Mouse (Mus musculus) heart, postnatal 36 days (tissue): ENCODE measurements around the gene Olfr1129. TPM values are rescaled to one million over a fixed set of nuclear protein-coding genes. Genes with fewer than 3 reads are reported as not detected.
"Not testable (repeated sequence)": the region's sequence is repeated elsewhere in the genome, so short reads cannot be mapped to it uniquely, and the experiment has no call there.

Source experiments
- DNase-seq, 2 experiments: peaks; one replicate each; pipeline ENCODE4 v3.0.0; 2021 to 2022
- intact Hi-C: fragments of 180-260 bp; cut with DNase I; formaldehyde crosslinking; loops from one replicate; pipeline ENCODE4 v1.15.1; 2025
- total RNA-seq, 2 experiments: library from RNA; stranded (reverse); gene quantifications; 2 replicates each; pipeline ENCODE4 v1.2.3; 2021

Olfr1129 gene
- not detected for total RNA-seq

- DNase-seq, intact Hi-C loops: not testable (repeated sequence)
Measured at GRCm38 (mm10) chr2:87573602-87574001, at the start of gene Olfr1129. Gene Olfr1129, plus strand, starts transcription at chr2:87573902.

GRCm38 (mm10) chr2:87525899-87526616, 47.6 kb upstream of the Olfr1129 start:
- DNase-seq, intact Hi-C loops: not testable (repeated sequence)

GRCm38 (mm10) chr2:87531496-87531895, 42.2 kb upstream of the Olfr1129 start, which contains the start of gene Olfr153:
Gene Olfr153, plus strand, starts transcription at chr2:87531796.
- DNase-seq = no peak
- intact Hi-C loops = no loop called here

GRCm38 (mm10) chr2:87534826-87535225, 38.9 kb upstream of the Olfr1129 start:
- intact Hi-C loops = no loop called here
- DNase-seq = no peak

- intact Hi-C loops = no loop called here
- no peak for DNase-seq
Measured at GRCm38 (mm10) chr2:87545442-87545841, 28.3 kb upstream of the Olfr1129 start, which contains the start of gene Olfr1128. Gene Olfr1128, minus strand, starts transcription at chr2:87545542.

GRCm38 (mm10) chr2:87605912-87606311, 32.2 kb downstream of the Olfr1129 start, which contains the start of gene Olfr1130:
Gene Olfr1130, plus strand, starts transcription at chr2:87606212.
- intact Hi-C loops, DNase-seq: not testable (repeated sequence)

GRCm38 (mm10) chr2:87626804-87627203, 53.1 kb downstream of the Olfr1129 start, which contains the start of gene Olfr1131:
Gene Olfr1131, plus strand, starts transcription at chr2:87627104.
- DNase-seq = no peak
- intact Hi-C loops = no loop called here

Other genes starting within 250 kb of the Olfr1129 start
- gene Olfr1120, start 219.1 kb upstream of the Olfr1129 start, total RNA-seq = not detected
- not detected for gene Olfr1121, start 204.0 kb upstream of the Olfr1129 start, total RNA-seq
- gene Olfr1122, start 188.1 kb upstream of the Olfr1129 start, total RNA-seq = not detected
- not detected for gene Olfr1123, start 157.3 kb upstream of the Olfr1129 start, total RNA-seq
- gene Olfr1124, start 143.6 kb upstream of the Olfr1129 start, total RNA-seq = not detected
- not detected for gene Olfr1126, start 119.9 kb upstream of the Olfr1129 start, total RNA-seq
- not detected for gene Pramel7, start 76.8 kb upstream of the Olfr1129 start, total RNA-seq
- not detected for gene Pramel6, start 67.3 kb upstream of the Olfr1129 start, total RNA-seq
- not detected for gene Olfr153, start 42.1 kb upstream of the Olfr1129 start, total RNA-seq
- gene Olfr1128, start 28.4 kb upstream of the Olfr1129 start, total RNA-seq = not detected
- gene Olfr1130, start 32.3 kb downstream of the Olfr1129 start, total RNA-seq = not detected
- not detected for gene Olfr1131, start 53.2 kb downstream of the Olfr1129 start, total RNA-seq
- gene Olfr1132, start 63.6 kb downstream of the Olfr1129 start, total RNA-seq = not detected
- not detected for gene Olfr1133, start 73.5 kb downstream of the Olfr1129 start, total RNA-seq
- not detected for gene Olfr1134, start 84.6 kb downstream of the Olfr1129 start, total RNA-seq
- not detected for gene Olfr1135, start 99.8 kb downstream of the Olfr1129 start, total RNA-seq
- gene Olfr1136, start 120.0 kb downstream of the Olfr1129 start, total RNA-seq = not detected
- gene Olfr1137, start 139.3 kb downstream of the Olfr1129 start, total RNA-seq = not detected
- gene Olfr1138, start 166.1 kb downstream of the Olfr1129 start, total RNA-seq = not detected
- gene Olfr1140, start 169.8 kb downstream of the Olfr1129 start, total RNA-seq = not detected
- gene Olfr1141, start 180.1 kb downstream of the Olfr1129 start, total RNA-seq = not detected
- gene Olfr152, start 205.6 kb downstream of the Olfr1129 start, total RNA-seq = not detected
- gene Olfr1143, start 226.7 kb downstream of the Olfr1129 start, total RNA-seq = not detected
- gene Olfr1145, start 235.9 kb downstream of the Olfr1129 start, total RNA-seq = not detected